Mouse (Mus musculus): Measurements from ENCODE around the gene Atg101.

- no peak for TF ChIP-seq CTCF (IDR thresholded peaks at IDR 0.05; ENCODE audit: low read depth, low read length)
- TF ChIP-seq POLR2A (IDR thresholded peaks at IDR 0.05; ENCODE audit: insufficient read depth, low read length) = no peak
- no peak for TF ChIP-seq EP300 (IDR thresholded peaks at IDR 0.05; ENCODE audit: insufficient read depth, low read depth, low read length)
Measured at GRCm38 (mm10) chr15:101297988-101298387, 13.9 kb downstream of the Atg101 start.

All from ES-Bruce4 (cell line).